Mouse (Mus musculus) cerebellum, adult 8-10 months (tissue): ENCODE measurements around the gene Ociad1.
"Not testable (repeated sequence)": the region's sequence is repeated elsewhere in the genome, so short reads cannot be mapped to it uniquely, and the experiment has no call there.

Source experiments
- DNase-seq: peaks from one replicate; pipeline ENCODE4 v3.0.0; 2022

Gene Ociad1

GRCm38 (mm10) chr5:73285470-73285978 lies 7.1 kb upstream of the Ociad1 start:
- no peak for DNase-seq

GRCm38 (mm10) chr5:73286603-73287002 lies 6.0 kb upstream of the Ociad1 start:
- no peak for DNase-seq

GRCm38 (mm10) chr5:73289900-73290299 lies 2.7 kb upstream of the Ociad1 start:
- no peak for DNase-seq

GRCm38 (mm10) chr5:73293458-73293827 lies 859 bp downstream of the Ociad1 start:
- no peak for DNase-seq

- no peak for DNase-seq
Observed at GRCm38 (mm10) chr5:73295016-73295415, 2.4 kb downstream of the Ociad1 start.

DNA sequence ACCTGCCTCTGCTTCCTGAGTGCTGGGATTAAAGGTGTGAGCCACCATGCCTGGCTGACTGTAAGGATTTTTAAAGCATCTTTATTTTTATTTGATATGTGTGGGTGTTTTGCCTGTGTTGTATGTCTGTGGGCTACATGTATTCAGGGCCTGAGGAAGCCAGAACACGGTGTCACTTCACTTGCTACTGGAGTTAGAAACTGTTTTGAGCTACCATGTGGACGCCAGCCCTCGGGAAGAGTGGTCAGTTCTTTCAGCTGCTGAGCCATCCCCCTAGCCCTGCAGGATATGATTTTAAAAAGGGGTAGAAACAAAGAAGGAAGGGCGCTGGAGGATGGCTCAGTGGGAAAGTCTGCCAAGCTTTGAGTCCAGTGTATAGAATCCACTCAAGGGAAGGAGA lies 3.3 kb downstream of the Ociad1 start:
- DNase-seq, result no peak

DNA sequence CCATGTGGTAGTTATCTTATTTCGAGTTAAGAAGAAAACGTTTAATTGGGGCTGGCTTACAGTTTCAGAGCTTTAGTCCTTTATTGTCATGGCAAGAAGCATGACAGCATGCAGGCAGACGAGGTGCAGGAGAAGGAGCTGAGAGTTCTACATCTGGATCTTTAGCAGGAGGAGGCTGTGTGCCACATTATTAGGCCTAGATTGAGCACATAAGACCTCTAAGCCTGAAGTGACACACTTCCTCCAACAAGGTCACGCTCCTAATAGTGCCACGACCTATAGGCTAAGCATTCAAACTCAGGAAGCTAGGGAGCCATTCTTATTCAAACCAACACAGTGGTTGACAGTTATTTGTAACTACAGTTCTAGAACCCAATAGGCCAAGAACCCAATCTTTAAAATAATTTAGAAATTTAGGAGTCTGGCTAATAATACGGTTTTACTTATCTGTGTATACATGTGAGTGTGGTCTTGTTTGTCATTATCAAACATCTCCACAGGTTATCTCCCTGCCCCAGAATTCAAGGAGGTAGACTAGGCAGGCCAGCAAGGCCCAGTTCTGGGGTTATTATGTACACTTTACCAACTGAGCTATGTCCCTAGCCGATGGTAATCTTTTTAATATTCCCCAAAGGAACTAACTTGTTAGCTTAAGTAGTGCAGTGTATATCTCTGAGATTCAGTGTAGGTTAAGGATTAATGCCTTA lies 9.2 kb downstream of the Ociad1 start:
- DNase-seq, result no peak

GRCm38 (mm10) chr5:73304507-73304906 lies 11.9 kb downstream of the Ociad1 start:
- no peak for DNase-seq

- DNase-seq, result no peak
Observed at GRCm38 (mm10) chr5:73306486-73306885, 13.9 kb downstream of the Ociad1 start.

GRCm38 (mm10) chr5:73307297-73307696 lies 14.7 kb downstream of the Ociad1 start:
- DNase-seq, result no peak

- DNase-seq, result no peak
Observed at GRCm38 (mm10) chr5:73309496-73309895, 16.9 kb downstream of the Ociad1 start.

DNA sequence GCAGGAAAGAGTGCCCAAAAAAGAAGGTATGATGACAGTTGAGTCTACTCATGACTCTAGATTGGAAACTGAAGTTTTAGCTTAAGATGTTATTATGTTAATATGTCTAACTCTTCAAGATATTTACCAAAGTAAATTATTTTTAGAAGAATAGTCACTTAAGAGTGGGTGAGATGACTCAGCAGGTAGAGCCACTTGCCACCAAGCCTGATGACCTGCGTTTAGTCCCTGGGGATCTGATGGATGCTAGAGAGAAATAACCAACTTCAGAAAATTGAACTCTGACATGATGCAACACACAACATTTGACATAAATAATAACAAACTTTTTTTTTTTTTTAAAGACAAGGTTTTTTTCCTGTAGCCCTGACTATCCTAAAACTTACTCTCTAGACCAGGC lies 17.8 kb downstream of the Ociad1 start:
- DNase-seq, result no peak

GRCm38 (mm10) chr5:73311458-73311857 lies 18.9 kb downstream of the Ociad1 start:
- no peak for DNase-seq

DNA sequence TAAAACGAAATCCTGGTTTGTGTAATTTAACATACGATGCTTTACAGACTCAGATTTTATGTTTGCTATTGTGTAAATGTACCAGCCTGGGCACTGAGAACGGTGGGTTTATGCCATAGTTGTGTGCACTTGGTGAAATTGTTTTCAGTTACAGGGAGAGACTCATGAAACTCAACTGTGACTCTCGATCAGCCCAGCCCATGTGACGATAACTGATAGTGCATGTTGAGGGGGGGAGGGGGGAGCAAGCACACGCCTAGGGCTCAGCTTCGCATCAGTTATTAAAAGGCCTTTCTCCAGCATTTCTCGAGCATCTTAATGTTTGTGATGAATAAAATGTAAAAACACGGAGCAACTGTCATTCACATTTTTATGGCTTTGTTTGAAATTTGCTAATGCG lies 21.0 kb downstream of the Ociad1 start:
- no peak for DNase-seq

GRCm38 (mm10) chr5:73314654-73315053 lies 22.1 kb downstream of the Ociad1 start:
- no peak for DNase-seq

- DNase-seq, result no peak
Observed at GRCm38 (mm10) chr5:73319306-73319705, 26.7 kb downstream of the Ociad1 start.

GRCm38 (mm10) chr5:73322684-73323083 lies 30.1 kb downstream of the Ociad1 start:
- not testable (repeated sequence) for DNase-seq

GRCm38 (mm10) chr5:73323602-73324001 lies 31.0 kb downstream of the Ociad1 start:
- DNase-seq, result no peak

DNA sequence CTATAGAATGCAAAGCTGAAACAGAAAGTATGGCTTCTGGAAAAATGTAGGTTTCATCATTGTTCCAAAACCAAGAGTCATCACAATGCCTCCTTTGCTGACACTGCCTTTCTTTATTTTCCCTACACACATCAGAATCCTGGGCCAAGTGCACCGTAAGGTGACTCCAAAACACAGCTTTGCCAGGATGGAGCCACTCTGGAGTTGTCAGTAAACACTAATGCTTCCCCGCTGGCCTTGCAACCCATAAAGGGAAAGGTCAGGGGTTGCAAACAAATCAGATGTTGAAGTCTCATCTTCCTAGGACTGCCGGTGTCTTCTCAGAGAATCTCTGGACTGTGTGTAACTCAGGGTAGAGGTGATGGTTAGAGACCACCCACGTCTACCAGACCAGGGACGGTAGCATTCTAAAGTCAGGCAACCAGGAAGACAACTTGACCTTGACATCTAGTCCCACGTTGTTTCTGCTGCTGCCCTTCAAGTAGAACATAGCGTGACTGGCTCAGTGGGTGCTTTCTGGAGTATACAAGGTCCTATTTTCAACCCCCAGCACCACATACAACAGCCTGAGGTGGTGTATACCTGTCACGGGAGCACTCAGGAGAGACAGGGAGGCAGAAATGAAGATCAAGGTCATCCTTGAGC lies 32.1 kb downstream of the Ociad1 start:
- DNase-seq, result no peak

DNA sequence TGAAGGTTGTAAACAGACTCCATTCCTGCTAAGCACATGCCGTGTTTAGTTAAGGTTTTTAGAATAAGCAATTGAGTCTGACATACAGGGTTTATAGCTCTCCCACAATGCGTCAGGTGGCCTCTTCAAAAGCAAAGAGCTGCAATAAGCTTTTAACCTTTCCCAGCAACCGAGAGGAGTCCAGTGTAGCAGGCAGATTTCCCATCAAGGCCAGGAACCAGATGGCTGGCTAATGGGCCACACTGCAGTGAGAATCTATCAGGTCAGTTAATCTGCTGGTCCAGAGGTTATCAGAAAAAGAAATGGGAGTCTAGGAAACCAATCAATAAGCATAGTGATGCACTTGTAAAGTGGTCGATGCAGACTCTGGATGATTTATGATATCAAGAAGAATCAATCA lies 38.4 kb downstream of the Ociad1 start:
- DNase-seq, result no peak

DNA sequence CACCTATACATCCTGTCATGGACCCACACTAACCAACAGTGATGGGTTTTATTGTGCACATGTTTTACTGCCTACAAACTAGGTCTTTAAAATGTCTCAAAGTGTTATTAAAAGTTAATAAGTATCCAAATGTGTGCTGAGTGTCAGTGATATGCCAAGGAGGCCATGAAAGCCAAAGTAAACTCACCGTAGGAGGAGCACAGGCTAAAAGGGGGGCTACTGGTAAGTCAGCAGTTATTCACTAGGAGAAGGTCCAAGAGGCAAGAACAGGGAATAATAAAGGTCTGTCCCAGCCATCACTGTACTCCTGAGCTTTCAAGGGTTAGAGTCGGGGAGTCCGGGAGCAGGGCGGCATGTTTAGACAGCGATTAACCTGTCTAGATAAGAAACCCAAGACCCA lies 43.9 kb downstream of the Ociad1 start:
- DNase-seq, result no peak

DNA sequence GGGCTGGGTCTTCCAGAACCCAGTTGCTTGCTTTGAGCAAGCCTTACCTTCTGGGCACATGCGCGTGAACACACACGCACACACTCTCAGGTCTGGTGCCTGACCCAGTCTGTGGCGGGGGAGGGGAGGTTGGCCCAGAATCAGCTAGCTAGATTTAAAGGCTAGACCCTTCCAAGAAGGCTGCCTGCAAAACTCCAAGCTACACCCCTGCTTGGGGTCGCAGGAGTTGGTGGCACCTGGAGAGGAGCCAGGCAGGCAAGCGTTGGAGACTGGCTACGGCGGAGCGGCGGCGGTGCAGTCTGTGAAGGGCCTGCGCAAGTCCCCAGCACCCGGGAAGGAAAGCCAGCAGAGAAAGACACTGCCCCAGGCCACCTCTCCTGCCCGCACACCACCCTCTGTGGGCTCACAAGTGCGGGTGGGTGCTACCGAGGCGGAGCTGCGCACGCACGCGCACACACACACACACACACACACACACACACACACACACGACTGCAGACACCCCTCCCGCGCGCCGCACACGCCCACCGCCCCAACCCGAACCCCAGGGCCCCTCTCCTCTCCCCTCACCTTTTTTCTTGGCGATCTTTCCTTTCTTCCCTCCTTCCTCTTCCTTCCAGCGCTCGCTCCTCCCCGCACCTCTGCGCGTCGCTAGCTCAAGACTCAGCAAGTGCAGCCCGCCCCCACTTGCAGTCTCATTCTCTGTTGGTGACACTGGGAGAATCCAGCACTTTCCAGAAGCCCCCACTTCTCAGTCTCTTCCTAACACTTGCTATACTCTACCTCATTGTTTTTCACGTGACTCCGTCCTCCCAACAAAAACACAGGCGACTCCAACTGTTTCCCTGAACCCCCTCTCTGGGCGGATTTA lies 45.6 kb downstream of the Ociad1 start:
- DNase-seq, result peak; percentile 16

DNA sequence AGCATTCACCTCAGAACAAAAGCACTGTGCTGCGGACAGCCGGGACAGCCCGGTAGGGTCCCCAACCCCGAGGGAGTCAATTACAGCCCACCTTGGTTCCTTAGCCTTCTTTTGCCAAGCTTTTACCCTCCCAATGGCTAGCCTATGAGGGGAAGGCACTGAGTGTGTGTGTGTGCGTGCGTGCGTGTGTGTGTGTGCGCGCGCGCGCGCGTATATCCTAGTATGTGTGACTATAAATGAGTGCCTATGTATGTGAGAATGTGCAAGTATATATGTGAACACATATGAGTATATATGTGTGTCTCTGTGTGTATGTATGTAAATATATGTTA lies 46.2 kb downstream of the Ociad1 start:
- DNase-seq, result no peak
